9 mouse cellular contexts compared by ENCODE assay signal in the genomic region with DNA sequence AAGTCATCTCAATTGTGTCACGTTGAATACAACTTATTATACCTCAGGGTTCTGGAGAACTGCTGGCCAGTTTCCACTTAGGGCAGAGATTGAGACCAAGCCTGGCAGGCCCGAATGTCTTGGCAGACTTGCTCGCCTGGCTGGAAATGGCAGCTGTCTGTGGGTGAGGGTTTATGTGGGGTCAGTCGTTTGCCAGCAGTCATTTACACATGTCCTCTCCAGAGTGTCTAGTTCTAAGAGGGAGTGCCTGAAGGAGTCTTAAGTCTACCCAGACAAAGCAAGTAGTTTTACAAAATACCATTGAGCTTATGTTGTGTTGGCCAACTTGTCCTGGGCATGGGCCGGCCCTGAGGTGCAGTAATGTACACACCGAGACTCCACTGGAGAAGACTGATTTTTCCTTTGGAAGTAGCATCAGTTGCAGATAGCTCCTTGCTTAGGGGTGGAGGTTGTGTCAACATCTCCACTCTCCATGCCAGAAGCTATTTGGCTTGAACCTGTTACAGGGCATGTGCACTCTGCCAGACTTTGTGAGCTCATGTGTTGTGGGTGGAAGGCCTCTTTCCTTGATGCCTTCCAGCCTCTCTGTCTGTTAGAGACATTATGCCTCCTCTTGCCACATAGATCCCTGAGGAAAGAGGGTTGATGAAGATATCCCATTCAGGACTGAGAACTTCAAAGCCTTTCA.
DNase-seq lines count a peak whose midpoint lies in the region; ATAC-seq and TF ChIP-seq lines count a peak whose summit lies in the region.
"Had no signal": no experiment of that assay in that cellular context is flagged by ENCODE, and none has a peak within 500 bp of the region (broad histone marks: within the 10 kb centered on the region; RNA-seq: fewer than 3 reads in every experiment).

No protein-coding gene starts in this region.

- TF ChIP-seq POLR2A in lung, adult 2 months (IDR thresholded peaks at IDR 0.05; ENCODE audit: borderline replicate concordance, extremely low read depth, low read depth, low read length): no peak

- 82% methylated on average over 6 of the region's 6 CpGs for WGBS in heart, embryonic 12.5 days
- WGBS in lung, adult 2 months: 38% methylated on average over 6 of the region's 6 CpGs

- H3K9ac ChIP-seq in heart, embryonic 12.5 days: no peak overlapping the region
- H3K9ac ChIP-seq: limb, embryonic 12.5 days had no signal

- peaks cover 14% of the 10 kb centered on the region for H3K36me3 ChIP-seq in heart, embryonic 12.5 days

- ATAC-seq in heart, embryonic 12.5 days (ENCODE audit: insufficient number of reproducible peaks, low FRiP score): no peak
- ATAC-seq in frontal cortex, adult (ENCODE audit: low TSS enrichment): no peak

- intact Hi-C loops in gastrocnemius, postnatal 14 days (cut with DNase I; ENCODE audit: low total_unique reads): no loop called here

- peak; percentile 76 to 85 for DNase-seq in heart, adult 18-20 months
- DNase-seq in adrenal gland, postnatal 14 days: peak; percentile 67
- DNase-seq in gastrocnemius, postnatal 14 days: peak; percentile 76
- DNase-seq in lung, adult 2 months: peak; percentile 39
- no peak for DNase-seq in thymus, adult 18-20 months
- no peak for DNase-seq in T-cell, adult 2 months (ENCODE audit: low spot score)

- no peak overlapping the region for H3K4me3 ChIP-seq in heart, embryonic 12.5 days
- H3K4me3 ChIP-seq in lung, adult 2 months (replicated peaks; ENCODE audit: extremely low read depth, low read depth, low read length): no peak overlapping the region
- H3K4me3 ChIP-seq: limb, embryonic 12.5 days had no signal

- no peaks in the 10 kb centered on the region for H3K4me1 ChIP-seq in heart, embryonic 12.5 days (replicated peaks)
- H3K4me1 ChIP-seq in lung, adult 2 months (ENCODE audit: control insufficient read depth, insufficient read depth, low read length): peaks cover 20% of the 10 kb centered on the region
- H3K4me1 ChIP-seq: limb, embryonic 12.5 days had no signal

- no peak overlapping the region for H3K4me2 ChIP-seq in heart, embryonic 12.5 days
- H3K4me2 ChIP-seq: limb, embryonic 12.5 days had no signal

- no peaks in the 10 kb centered on the region for H3K27me3 ChIP-seq in heart, embryonic 12.5 days (replicated peaks)
- H3K27me3 ChIP-seq: limb, embryonic 12.5 days had no signal

- H3K9me3 ChIP-seq in heart, embryonic 12.5 days (replicated peaks): peaks cover 7% of the 10 kb centered on the region; the same call in 1 of the 2 replicates

- no peak overlapping the region for H3K27ac ChIP-seq in heart, embryonic 12.5 days (ENCODE audit: poor library complexity, severe bottlenecking)
- H3K27ac ChIP-seq: limb, embryonic 12.5 days had no signal

- TF ChIP-seq CTCF in lung, adult 2 months (IDR thresholded peaks at IDR 0.05; ENCODE audit: insufficient read depth, low read length): no peak

Comparison
In these comparisons a context has a peak if more than half of its experiments do, and no peak if none do; other contexts are left out.
1. DNase-seq: peak in heart, adult 18-20 months (2 of 2), adrenal gland, postnatal 14 days (single experiment), gastrocnemius, postnatal 14 days (single experiment) and lung, adult 2 months (single experiment); none in thymus, adult 18-20 months (0 of 2) and T-cell, adult 2 months (single experiment).